Comparison of ENCODE assay signal across 20 mouse cellular contexts in genomic region chr6:95939052-95939451, GRCm38 (mm10).
DNase-seq lines count a peak whose midpoint lies in the region; ATAC-seq and TF ChIP-seq lines count a peak whose summit lies in the region.
"Had no signal": no experiment of that assay in that cellular context is flagged by ENCODE, and none has a peak within 500 bp of the region (broad histone marks: within the 10 kb centered on the region; RNA-seq: fewer than 3 reads in every experiment).

No protein-coding gene starts in this region.

- no peak overlapping the region for H3K27ac ChIP-seq in kidney, adult 2 months (ENCODE audit: insufficient read depth, low read depth, low read length)
- no peak overlapping the region for H3K27ac ChIP-seq in kidney, embryonic 16.5 days (ENCODE audit: low read length)
- no peak overlapping the region for H3K27ac ChIP-seq in lung, embryonic 16.5 days (ENCODE audit: low read length)
- no peak overlapping the region for H3K27ac ChIP-seq in midbrain, embryonic 14.5 days (replicated peaks; ENCODE audit: low read depth, low read length)
- H3K27ac ChIP-seq: embryonic facial prominence, embryonic 10.5 days; forebrain, embryonic 13.5 days; heart, adult 2 months; heart, embryonic 15.5 days had no signal

- no peak; the same call in 1 of the 2 replicates for ATAC-seq in kidney, embryonic 16.5 days (ENCODE audit: low FRiP score, low TSS enrichment)
- peak; percentile 93 for ATAC-seq in lung, embryonic 16.5 days (ENCODE audit: low read depth)
- ATAC-seq in midbrain, embryonic 14.5 days (ENCODE audit: low FRiP score, low TSS enrichment) = no peak
- ATAC-seq: forebrain, embryonic 13.5 days; forebrain, postnatal 0 days had no signal

- WGBS in kidney, adult 2 months = 61% methylated on average over 4 of the region's 4 CpGs
- 51% methylated on average over 4 of the region's 4 CpGs for WGBS in kidney, embryonic 16.5 days
- 35% methylated on average over 4 of the region's 4 CpGs for WGBS in lung, embryonic 16.5 days
- 91% methylated on average over 4 of the region's 4 CpGs for WGBS in midbrain, embryonic 14.5 days

- H3K9me3 ChIP-seq in kidney, embryonic 16.5 days (ENCODE audit: low read length) = no peaks in the 10 kb centered on the region
- H3K9me3 ChIP-seq in lung, embryonic 16.5 days (ENCODE audit: control insufficient read depth, low read length) = no peaks in the 10 kb centered on the region
- no peaks in the 10 kb centered on the region for H3K9me3 ChIP-seq in midbrain, embryonic 14.5 days (ENCODE audit: control insufficient read depth, low read length)
- H3K9me3 ChIP-seq: embryonic facial prominence, embryonic 10.5 days; forebrain, embryonic 13.5 days; heart, embryonic 15.5 days had no signal

- no peak overlapping the region for H3K9ac ChIP-seq in kidney, embryonic 16.5 days (replicated peaks; ENCODE audit: low read length)
- H3K9ac ChIP-seq in lung, embryonic 16.5 days (ENCODE audit: low read length) = no peak overlapping the region
- H3K9ac ChIP-seq in midbrain, embryonic 14.5 days (replicated peaks; ENCODE audit: low read length) = no peak overlapping the region
- H3K9ac ChIP-seq: forebrain, embryonic 13.5 days; forebrain, postnatal 0 days; heart, embryonic 15.5 days had no signal

- no peak for TF ChIP-seq POLR2A in kidney, adult 2 months (IDR thresholded peaks at IDR 0.05; ENCODE audit: low read depth, low read length)

- H3K4me1 ChIP-seq in kidney, adult 2 months (ENCODE audit: control insufficient read depth, insufficient read depth, low read length) = peaks cover 3% of the 10 kb centered on the region; the same call in 1 of the 2 replicates
- H3K4me1 ChIP-seq in kidney, embryonic 16.5 days (ENCODE audit: insufficient read depth, low read length) = no peaks in the 10 kb centered on the region
- peaks cover 6% of the 10 kb centered on the region; the same call in 1 of the 2 replicates for H3K4me1 ChIP-seq in lung, embryonic 16.5 days (replicated peaks; ENCODE audit: control insufficient read depth, insufficient read depth, low read length)
- no peaks in the 10 kb centered on the region for H3K4me1 ChIP-seq in midbrain, embryonic 14.5 days (ENCODE audit: control insufficient read depth, insufficient read depth, low read length)
- H3K4me1 ChIP-seq: embryonic facial prominence, embryonic 10.5 days; forebrain, embryonic 13.5 days; heart, embryonic 15.5 days had no signal

- peak; percentile 8 for DNase-seq in kidney, adult 2 months
- DNase-seq in kidney, postnatal 14 days = peak; percentile 36
- DNase-seq in kidney, adult 11 months = no peak
- DNase-seq in lung, adult 18-20 months = no peak
- DNase-seq in urinary bladder, adult 2 months (ENCODE audit: low spot score) = no peak
- DNase-seq in midbrain, embryonic 14.5 days = no peak
- DNase-seq: adrenal gland, postnatal 25 days; cerebellum, adult 18-20 months; cerebellum, adult 9-11 months; cerebellum, postnatal 36 days; forebrain, postnatal 0 days; gastrocnemius, postnatal 14 days; heart, adult 2 months; heart, postnatal 14 days had no signal

- H3K27me3 ChIP-seq in kidney, adult 2 months (replicated peaks; ENCODE audit: control insufficient read depth, insufficient read depth, low read length) = no peaks in the 10 kb centered on the region
- H3K27me3 ChIP-seq in kidney, embryonic 16.5 days (ENCODE audit: insufficient read depth, low read length) = no peaks in the 10 kb centered on the region
- H3K27me3 ChIP-seq in lung, embryonic 16.5 days (ENCODE audit: control insufficient read depth, insufficient read depth, low read depth, low read length) = no peaks in the 10 kb centered on the region
- H3K27me3 ChIP-seq in midbrain, embryonic 14.5 days (ENCODE audit: control insufficient read depth, insufficient read depth, low read length) = no peaks in the 10 kb centered on the region
- H3K27me3 ChIP-seq: forebrain, embryonic 13.5 days; heart, embryonic 15.5 days had no signal

- no peak overlapping the region for H3K4me3 ChIP-seq in kidney, adult 2 months (ENCODE audit: insufficient read depth, low read depth, low read length)
- no peak overlapping the region for H3K4me3 ChIP-seq in kidney, embryonic 16.5 days (ENCODE audit: low read length)
- no peak overlapping the region for H3K4me3 ChIP-seq in lung, embryonic 16.5 days (ENCODE audit: low read length)
- H3K4me3 ChIP-seq in midbrain, embryonic 14.5 days (replicated peaks; ENCODE audit: low read depth, low read length) = no peak overlapping the region
- H3K4me3 ChIP-seq: embryonic facial prominence, embryonic 10.5 days; forebrain, embryonic 13.5 days; heart, adult 2 months; heart, embryonic 15.5 days had no signal

- no peak for TF ChIP-seq CTCF in kidney, adult 2 months (conservative IDR thresholded peaks at IDR 0.05; ENCODE audit: insufficient read depth, insufficient read length, low read depth, low read length)

- H3K4me2 ChIP-seq in kidney, embryonic 16.5 days (replicated peaks; ENCODE audit: low read depth, low read length) = no peak overlapping the region
- no peak overlapping the region for H3K4me2 ChIP-seq in lung, embryonic 16.5 days (ENCODE audit: low read depth, low read length)
- H3K4me2 ChIP-seq in midbrain, embryonic 14.5 days (ENCODE audit: low read length) = no peak overlapping the region
- H3K4me2 ChIP-seq: forebrain, embryonic 13.5 days; heart, embryonic 11.5 days; heart, embryonic 15.5 days had no signal

- H3K36me3 ChIP-seq in kidney, adult 2 months (ENCODE audit: control insufficient read depth, insufficient read depth, low read length) = no peaks in the 10 kb centered on the region
- no peaks in the 10 kb centered on the region for H3K36me3 ChIP-seq in kidney, embryonic 16.5 days (ENCODE audit: insufficient read depth, low read length)
- H3K36me3 ChIP-seq in lung, embryonic 16.5 days (ENCODE audit: control insufficient read depth, insufficient read depth, low read length) = no peaks in the 10 kb centered on the region
- H3K36me3 ChIP-seq in midbrain, embryonic 14.5 days (ENCODE audit: control insufficient read depth, insufficient read depth, low read length) = no peaks in the 10 kb centered on the region
- H3K36me3 ChIP-seq: embryonic facial prominence, embryonic 10.5 days; heart, embryonic 15.5 days had no signal

Comparison
In these comparisons a context has a peak if more than half of its experiments do, and no peak if none do; other contexts are left out.
1. DNase-seq: peak in kidney, adult 2 months (single experiment) and kidney, postnatal 14 days (single experiment); none in kidney, adult 11 months (single experiment), lung, adult 18-20 months (0 of 2), urinary bladder, adult 2 months (single experiment) and midbrain, embryonic 14.5 days (single experiment).